Mouse (Mus musculus): ENCODE data around the gene Vgll1. TPM values are rescaled to one million over a fixed set of nuclear protein-coding genes. Genes with fewer than 3 reads are reported as not detected.

Vgll1 gene
- not detected for polyA plus RNA-seq (2015; fragmentation: Illumina TruSeq; extraction: RNeasy Lipid Tissue Mini Kit (QIAGEN cat#74804); ENCODE audit: insufficient read depth, low read depth, low replicate concordance)

DNA sequence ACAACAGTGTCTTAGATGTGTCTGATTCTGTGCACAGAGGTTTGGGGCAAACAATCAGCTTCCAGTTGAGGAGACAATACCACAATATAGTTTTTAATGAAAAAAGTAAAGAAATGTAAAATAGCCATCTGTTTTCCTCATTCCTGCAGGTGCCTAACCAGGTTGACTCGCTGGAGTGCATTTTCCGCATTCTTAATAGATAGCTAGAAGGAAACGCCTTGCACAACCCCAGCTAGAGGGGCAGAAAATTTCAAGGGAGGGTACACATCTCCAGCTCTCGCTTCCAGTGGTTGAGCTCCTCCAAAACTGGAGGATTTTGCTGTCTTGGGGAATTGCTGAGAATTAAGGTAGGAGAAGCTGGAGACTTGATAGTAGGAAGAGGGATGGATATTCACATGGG lies at the start of gene Vgll1:
Gene Vgll1, plus strand, starts transcription at position 301 of the 400 bp plus-strand sequence.

DNA sequence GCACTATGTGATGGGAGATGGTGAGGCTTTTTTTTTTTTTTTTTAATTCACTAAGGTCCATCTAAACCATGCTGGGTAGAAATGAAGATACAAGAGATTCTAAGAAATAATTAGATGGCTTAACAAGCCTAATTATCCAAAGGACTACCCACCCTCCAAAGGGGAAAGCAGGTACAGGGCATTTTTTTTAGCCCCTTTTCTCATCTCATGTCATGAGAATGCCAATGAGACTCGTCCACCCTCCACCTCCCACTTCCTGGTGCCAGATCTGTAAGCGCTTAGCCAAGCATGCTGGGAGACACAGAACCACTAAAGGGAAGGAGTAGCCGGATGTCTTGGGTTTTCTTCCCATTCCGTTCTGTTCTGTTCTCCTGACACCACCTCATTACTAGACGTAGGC lies 45.1 kb upstream of the Vgll1 start, which contains the start of gene Brs3:
Gene Brs3, plus strand, starts transcription at position 301 of the 400 bp plus-strand sequence.

DNA sequence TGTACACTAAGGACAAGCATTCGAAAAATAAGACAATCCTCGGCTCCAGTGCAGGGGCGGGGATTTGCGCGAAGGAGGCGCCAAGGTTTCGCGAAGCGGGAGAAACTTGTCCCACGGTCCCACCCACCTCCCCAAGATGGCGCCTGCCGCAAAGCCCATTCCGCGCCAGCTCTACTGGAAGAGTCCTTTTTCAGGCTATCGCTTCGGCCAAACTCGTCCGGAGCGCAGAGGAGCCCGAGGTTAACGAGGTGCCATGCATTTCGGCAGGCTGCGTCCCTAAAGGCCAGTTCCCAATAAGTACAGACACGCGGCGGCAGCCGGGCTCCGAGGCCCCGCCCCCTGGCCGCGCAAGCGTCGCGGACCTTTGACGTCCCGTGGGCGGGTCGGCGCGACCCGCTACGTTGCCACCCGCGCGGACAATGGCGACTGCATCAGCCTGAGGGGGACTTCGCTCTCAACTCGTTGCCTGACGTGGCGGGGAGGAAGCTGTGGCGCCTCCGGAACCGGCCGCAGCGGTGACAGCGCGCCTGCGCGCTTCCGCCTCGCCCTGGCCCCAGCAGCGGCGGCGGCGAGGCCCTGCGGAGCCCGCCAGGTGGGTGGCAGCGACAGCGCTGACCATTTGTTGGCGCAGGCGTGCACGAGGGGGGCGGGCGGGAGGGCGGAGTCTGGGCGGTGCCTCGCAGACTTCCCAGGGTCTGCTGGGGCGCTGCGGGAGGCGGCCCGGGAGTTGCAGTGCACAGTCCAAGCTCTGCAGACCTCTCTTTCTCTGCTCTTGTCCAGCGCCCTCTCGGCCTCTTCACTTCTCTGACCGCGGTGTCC lies 34.5 kb upstream of the Vgll1 start, which contains the start of gene Htatsf1:
Gene Htatsf1, plus strand, starts transcription at position 410 of the 819 bp plus-strand sequence.

Other genes with a start within 250 kb of the Vgll1 start
- not detected for gene Adgrg4, start 217.9 kb upstream of the Vgll1 start, polyA plus RNA-seq (2015; fragmentation: Illumina TruSeq; extraction: RNeasy Lipid Tissue Mini Kit (QIAGEN cat#74804); ENCODE audit: insufficient read depth, low read depth, low replicate concordance)
- gene Brs3, start 45.0 kb upstream of the Vgll1 start, polyA plus RNA-seq (2015; fragmentation: Illumina TruSeq; extraction: RNeasy Lipid Tissue Mini Kit (QIAGEN cat#74804); ENCODE audit: insufficient read depth, low read depth, low replicate concordance): not detected
- 14.7 TPM for gene Htatsf1, start 34.5 kb upstream of the Vgll1 start, polyA plus RNA-seq (2015; fragmentation: Illumina TruSeq; extraction: RNeasy Lipid Tissue Mini Kit (QIAGEN cat#74804); ENCODE audit: insufficient read depth, low read depth, low replicate concordance)
- not detected for gene Cd40lg, start 124.0 kb downstream of the Vgll1 start, polyA plus RNA-seq (2015; fragmentation: Illumina TruSeq; extraction: RNeasy Lipid Tissue Mini Kit (QIAGEN cat#74804); ENCODE audit: insufficient read depth, low read depth, low replicate concordance)

Measured in pancreas, adult 10 weeks (tissue).